Mouse (Mus musculus): ENCODE data around the gene Gsg1l.

Gsg1l gene

GRCm38 (mm10) chr7:126076935-126077334 lies 5.3 kb downstream of the Gsg1l start:
- no peak for DNase-seq

- peak; percentile 77 for DNase-seq
These were observed 7.2 kb downstream of the Gsg1l start for GRCm38 (mm10) chr7:126075058-126075457.

- no peak for DNase-seq
These were observed 11.9 kb downstream of the Gsg1l start for GRCm38 (mm10) chr7:126070321-126070720.

- peak; percentile 96 for DNase-seq
These were observed 15.4 kb downstream of the Gsg1l start for GRCm38 (mm10) chr7:126066777-126067176.

- no peak for DNase-seq
These were observed 16.9 kb downstream of the Gsg1l start for GRCm38 (mm10) chr7:126065243-126065876.

GRCm38 (mm10) chr7:126062228-126062627 lies 20.0 kb downstream of the Gsg1l start:
- no peak for DNase-seq

GRCm38 (mm10) chr7:126058918-126059317 lies 23.3 kb downstream of the Gsg1l start:
- DNase-seq, result no peak

GRCm38 (mm10) chr7:126057332-126057914 lies 24.8 kb downstream of the Gsg1l start:
- no peak for DNase-seq

GRCm38 (mm10) chr7:126054574-126054973 lies 27.6 kb downstream of the Gsg1l start:
- no peak for DNase-seq

- DNase-seq, result no peak
These were observed 28.6 kb downstream of the Gsg1l start for GRCm38 (mm10) chr7:126053618-126054017.

- no peak for DNase-seq
These were observed 30.3 kb downstream of the Gsg1l start for GRCm38 (mm10) chr7:126051910-126052309.

- DNase-seq, result no peak
These were observed 37.1 kb downstream of the Gsg1l start for GRCm38 (mm10) chr7:126045077-126045476.

GRCm38 (mm10) chr7:126042306-126042705 lies 39.9 kb downstream of the Gsg1l start:
- DNase-seq, result no peak

- peak; percentile 97 for DNase-seq
These were observed 41.3 kb downstream of the Gsg1l start for GRCm38 (mm10) chr7:126040794-126041526.

- no peak for DNase-seq
These were observed 42.4 kb downstream of the Gsg1l start for GRCm38 (mm10) chr7:126039847-126040246.

- no peak for DNase-seq
These were observed 42.9 kb downstream of the Gsg1l start for GRCm38 (mm10) chr7:126039247-126039835.

- peak; percentile 94 for DNase-seq
These were observed 43.6 kb downstream of the Gsg1l start for GRCm38 (mm10) chr7:126038366-126039246.

- DNase-seq, result no peak
These were observed 46.9 kb downstream of the Gsg1l start for GRCm38 (mm10) chr7:126035332-126035731.

GRCm38 (mm10) chr7:126032776-126033209 lies 49.4 kb downstream of the Gsg1l start:
- DNase-seq, result no peak

GRCm38 (mm10) chr7:126032365-126032755 lies 49.9 kb downstream of the Gsg1l start:
- no peak for DNase-seq

- DNase-seq, result no peak
These were observed 50.4 kb downstream of the Gsg1l start for GRCm38 (mm10) chr7:126031598-126032364.

GRCm38 (mm10) chr7:126027410-126027809 lies 54.8 kb downstream of the Gsg1l start:
- peak; percentile 90 for DNase-seq

Data from heart, adult 11 months (tissue).